Mouse (Mus musculus) heart, embryonic 15.5 days (tissue): ENCODE data around the gene Rps10. TPM values are rescaled to one million over a fixed set of nuclear protein-coding genes. Genes with fewer than 3 reads are reported as not detected.
"Not testable (repeated sequence)": the region's sequence is repeated elsewhere in the genome, so short reads cannot be mapped to it uniquely, and the experiment has no call there.

Source experiments
- ATAC-seq: fragments of 200-750 bp; cut with Nextera tagmentation; replicated peaks from 2 replicates; pipeline ENCODE4 v1.8.0; 2017; ENCODE audit warnings: low read depth, moderate TSS enrichment; ENCODE audit not compliant: insufficient number of reproducible peaks, insufficient read depth, low FRiP score
- H3K27ac ChIP-seq: fragments of 300-500 bp; sonication (generic); 2 replicates; pipeline ENCODE4 v1.5.1; 2015; ENCODE audit warnings: mild to moderate bottlenecking, inconsistent platforms
- H3K27me3 ChIP-seq: fragments of 300-500 bp; sonication (generic); 2 replicates; pipeline ENCODE4 v1.6.1; 2015; ENCODE audit warnings: inconsistent platforms
- H3K36me3 ChIP-seq: fragments of 300-500 bp; sonication (generic); 2 replicates; pipeline ENCODE4 v1.6.1; 2015; ENCODE audit warnings: mild to moderate bottlenecking, inconsistent platforms
- H3K4me1 ChIP-seq: fragments of 300-500 bp; sonication (generic); replicated peaks from 2 replicates; pipeline ENCODE4 v1.6.1; 2015; ENCODE audit warnings: inconsistent platforms
- H3K4me2 ChIP-seq: fragments of 300-500 bp; sonication (generic); 2 replicates; pipeline ENCODE4 v1.6.1; 2015; ENCODE audit warnings: inconsistent platforms, mild to moderate bottlenecking, moderate library complexity
- H3K4me3 ChIP-seq: fragments of 300-500 bp; sonication (generic); 2 replicates; pipeline ENCODE4 v1.5.1; 2015; ENCODE audit warnings: mild to moderate bottlenecking, inconsistent platforms
- H3K9ac ChIP-seq: fragments of 300-500 bp; sonication (generic); 2 replicates; pipeline ENCODE4 v1.6.1; 2015; ENCODE audit warnings: mild to moderate bottlenecking, inconsistent platforms
- H3K9me3 ChIP-seq: fragments of 300-500 bp; sonication (generic); replicated peaks from 2 replicates; pipeline ENCODE4 v1.6.1; 2016; ENCODE audit warnings: inconsistent platforms
- WGBS: fragments of 180-500 bp; shearing (Covaris S2); methylation state at CpG from one replicate; pipeline ENCODE4 v1.1.7; 2015; ENCODE audit warnings: mixed read lengths; 5-methylcytosine and 5-hydroxymethylcytosine counted together
- polyA plus RNA-seq: library from polyadenylated mRNA; unstranded; fragments of >200 nt; fragmentation: Nextera tagmentation; extraction: Ambion mirVana; gene quantifications from 2 replicates; pipeline ENCODE4 v1.2.1, GENCODE M21; 2015

The Rps10 gene
- polyA plus RNA-seq, 1 experiment from 2014 or later = 536 TPM

- peaks cover 14% of the 10 kb centered on the region for H3K4me1 ChIP-seq
- H3K27me3 ChIP-seq = no peaks in the 10 kb centered on the region
- H3K4me3 ChIP-seq = no peak overlapping the region
- H3K9me3 ChIP-seq = no peaks in the 10 kb centered on the region
- no peaks in the 10 kb centered on the region for H3K36me3 ChIP-seq
- H3K4me2 ChIP-seq = peak overlapping the region; percentile 37
- H3K27ac ChIP-seq = no peak overlapping the region
- peak; percentile 32; the same call in 1 of the 2 replicates for ATAC-seq
- WGBS = 13% methylated on average over 12 of the region's 12 CpGs
- H3K9ac ChIP-seq = peak overlapping the region; percentile 2; the same call in 1 of the 2 replicates
These were observed 6.1 kb upstream of the Rps10 start for GRCm38 (mm10) chr17:27642491-27643062.

GRCm38 (mm10) chr17:27639851-27640250, 3.4 kb upstream of the Rps10 start:
- H3K27ac ChIP-seq, ATAC-seq, H3K27me3 ChIP-seq, H3K9ac ChIP-seq, H3K9me3 ChIP-seq, H3K4me2 ChIP-seq, H3K36me3 ChIP-seq, H3K4me3 ChIP-seq: not testable (repeated sequence)
- WGBS = 86% methylated on average over 6 of the region's 6 CpGs
- H3K4me1 ChIP-seq = peaks cover 33% of the 10 kb centered on the region

GRCm38 (mm10) chr17:27638921-27639332, 2.5 kb upstream of the Rps10 start:
- WGBS = 71% methylated on average over 20 of the region's 20 CpGs
- H3K4me2 ChIP-seq = no peak overlapping the region
- no peak overlapping the region for H3K4me3 ChIP-seq
- H3K4me1 ChIP-seq = peaks cover 36% of the 10 kb centered on the region
- no peak for ATAC-seq
- H3K36me3 ChIP-seq = no peaks in the 10 kb centered on the region
- H3K9me3 ChIP-seq = no peaks in the 10 kb centered on the region
- no peak overlapping the region for H3K9ac ChIP-seq
- H3K27ac ChIP-seq = no peak overlapping the region
- H3K27me3 ChIP-seq = no peaks in the 10 kb centered on the region

- no peaks in the 10 kb centered on the region for H3K27me3 ChIP-seq
- 40% methylated on average over 9 of the region's 9 CpGs for WGBS
- no peaks in the 10 kb centered on the region for H3K9me3 ChIP-seq
- H3K36me3 ChIP-seq = peaks cover 8% of the 10 kb centered on the region; the same call in 1 of the 2 replicates
- H3K9ac ChIP-seq = no peak overlapping the region
- 0 out of 2 replicates have a peak, but pooled peaks have one; percentile 14 for ATAC-seq
- no peak overlapping the region for H3K4me3 ChIP-seq
- H3K4me1 ChIP-seq = peaks cover 42% of the 10 kb centered on the region
- H3K27ac ChIP-seq = peak overlapping the region; percentile 45; the same call in 1 of the 2 replicates
- H3K4me2 ChIP-seq = no peak overlapping the region
These were observed 864 bp upstream of the Rps10 start for GRCm38 (mm10) chr17:27637333-27637732.

GRCm38 (mm10) chr17:27635575-27635903, 930 bp downstream of the Rps10 start:
- Histone ChIP-seq H3K4me2 (peak overlapping the region; percentile 75), H3K9ac (0 out of 2 replicates have a peak overlapping the region, but pooled peaks have one; percentile 51), H3K36me3 (peaks cover 26% of the 10 kb centered on the region), H3K4me1 (peaks cover 52% of the 10 kb centered on the region), H3K27ac (peak overlapping the region; percentile 80), H3K4me3 (peak overlapping the region; percentile 83)
- WGBS = 45% methylated on average over 9 of the region's 9 CpGs
- ATAC-seq, H3K27me3 ChIP-seq, H3K9me3 ChIP-seq: not testable (repeated sequence)

- peaks cover 52% of the 10 kb centered on the region for H3K4me1 ChIP-seq
- under 1% methylated on average over 71 of the region's 72 CpGs for WGBS
These were observed 1.4 kb downstream of the Rps10 start, which contains the start of gene RPS10-NUDT3 for GRCm38 (mm10) chr17:27634871-27635574. TSS of gene RPS10-NUDT3 (minus strand) at chr17:27635222.

GRCm38 (mm10) chr17:27629249-27630020, 7.0 kb downstream of the Rps10 start:
- no peaks in the 10 kb centered on the region for H3K27me3 ChIP-seq
- no peak overlapping the region for H3K27ac ChIP-seq
- H3K4me2 ChIP-seq = no peak overlapping the region
- ATAC-seq = 0 out of 2 replicates have a peak, but pooled peaks have one; percentile 14
- H3K4me1 ChIP-seq = peaks cover 35% of the 10 kb centered on the region
- H3K4me3 ChIP-seq = no peak overlapping the region
- no peaks in the 10 kb centered on the region for H3K9me3 ChIP-seq
- H3K9ac ChIP-seq = no peak overlapping the region
- WGBS = 78% methylated on average over 2 of the region's 2 CpGs
- H3K36me3 ChIP-seq = peaks cover 33% of the 10 kb centered on the region

More at GRCm38 (mm10) chr17:27634871-27635574, 1.4 kb downstream of the Rps10 start, which contains the start of gene RPS10-NUDT3:
- Histone ChIP-seq H3K9me3 (no peaks in the 10 kb centered on the region), H3K27ac (peak within 1 kb of the TSS; percentile 85), H3K27me3 (no peaks in the 10 kb centered on the region), H3K9ac (peak within 1 kb of the TSS; percentile 90), H3K4me2 (peak within 1 kb of the TSS; percentile 75), H3K4me3 (peak within 1 kb of the TSS; percentile 83), H3K36me3 (peaks cover 30% of the 10 kb centered on the region)
- ATAC-seq = peak; percentile 94

- Histone ChIP-seq H3K9ac (no peak overlapping the region), H3K9me3 (no peaks in the 10 kb centered on the region), H3K4me3 (no peak overlapping the region), H3K27ac (no peak overlapping the region), H3K4me2 (no peak overlapping the region), H3K27me3 (no peaks in the 10 kb centered on the region), H3K36me3 (peaks cover 33% of the 10 kb centered on the region), H3K4me1 (peaks cover 34% of the 10 kb centered on the region)
- 83% methylated on average over 8 of the region's 8 CpGs for WGBS
- ATAC-seq = no peak
These were observed 8.1 kb downstream of the Rps10 start for GRCm38 (mm10) chr17:27628376-27628775.

GRCm38 (mm10) chr17:27627451-27627850, 9.0 kb downstream of the Rps10 start:
- H3K4me3 ChIP-seq = no peak overlapping the region
- H3K9ac ChIP-seq = no peak overlapping the region
- 52% methylated on average over 5 of the region's 5 CpGs for WGBS
- no peak for ATAC-seq
- no peak overlapping the region for H3K4me2 ChIP-seq
- H3K36me3 ChIP-seq = peaks cover 26% of the 10 kb centered on the region
- no peak overlapping the region for H3K27ac ChIP-seq
- no peaks in the 10 kb centered on the region for H3K9me3 ChIP-seq
- H3K4me1 ChIP-seq = peaks cover 25% of the 10 kb centered on the region
- H3K27me3 ChIP-seq = no peaks in the 10 kb centered on the region

GRCm38 (mm10) chr17:27626681-27627080, 9.8 kb downstream of the Rps10 start:
- Histone ChIP-seq H3K9me3 (no peaks in the 10 kb centered on the region), H3K4me2 (no peak overlapping the region), H3K9ac (no peak overlapping the region), H3K4me1 (peaks cover 19% of the 10 kb centered on the region), H3K36me3 (peaks cover 18% of the 10 kb centered on the region), H3K4me3 (no peak overlapping the region), H3K27me3 (no peaks in the 10 kb centered on the region), H3K27ac (peak overlapping the region; percentile 54; the same call in 1 of the 2 replicates)
- no peak for ATAC-seq
- 28% methylated on average over 5 of the region's 5 CpGs for WGBS
